Mouse (Mus musculus): ENCODE measurements at regions not wholly inside any gene's neighbourhood (a gene's known extent, or its start where the extent isn't known, plus 50 kb on each side); places are given as distances from the start of the nearest gene placed in this dataset.

DNA sequence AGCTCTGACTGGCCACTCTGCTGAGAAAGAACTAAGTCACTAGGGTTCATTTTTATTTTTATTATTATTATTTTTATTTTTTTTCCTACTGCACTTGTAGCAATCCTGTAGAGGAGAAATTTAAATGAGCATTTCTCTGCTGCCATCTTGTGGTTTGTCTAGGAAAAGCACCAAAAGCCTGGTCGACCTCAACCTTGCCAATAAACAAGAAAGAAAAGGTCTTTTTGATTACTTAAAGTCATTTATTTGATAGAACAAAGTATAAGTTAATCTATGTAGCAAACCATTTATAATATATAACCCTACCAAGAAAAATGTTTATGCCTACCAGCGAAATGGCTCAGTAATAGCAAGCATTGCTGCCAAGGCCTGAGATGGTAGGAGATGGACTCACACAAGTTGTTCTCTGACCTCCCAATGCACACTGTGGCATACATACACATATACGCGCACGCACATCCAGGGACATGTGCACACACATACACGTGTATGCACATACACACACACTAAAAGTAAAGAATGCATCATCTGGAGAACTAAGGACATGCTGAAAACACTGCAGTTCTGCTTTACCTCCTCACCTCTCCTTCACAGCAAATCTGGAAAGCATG, 566.1 kb downstream of the 1700064H15Rik start:
- WGBS: 29% methylated on average over 6 of the region's 6 CpGs
- ATAC-seq (ENCODE audit: insufficient number of reproducible peaks, insufficient read depth, low FRiP score, low read depth): no peak
- no peak overlapping the region for H3K4me2 ChIP-seq (ENCODE audit: low read length)

DNA sequence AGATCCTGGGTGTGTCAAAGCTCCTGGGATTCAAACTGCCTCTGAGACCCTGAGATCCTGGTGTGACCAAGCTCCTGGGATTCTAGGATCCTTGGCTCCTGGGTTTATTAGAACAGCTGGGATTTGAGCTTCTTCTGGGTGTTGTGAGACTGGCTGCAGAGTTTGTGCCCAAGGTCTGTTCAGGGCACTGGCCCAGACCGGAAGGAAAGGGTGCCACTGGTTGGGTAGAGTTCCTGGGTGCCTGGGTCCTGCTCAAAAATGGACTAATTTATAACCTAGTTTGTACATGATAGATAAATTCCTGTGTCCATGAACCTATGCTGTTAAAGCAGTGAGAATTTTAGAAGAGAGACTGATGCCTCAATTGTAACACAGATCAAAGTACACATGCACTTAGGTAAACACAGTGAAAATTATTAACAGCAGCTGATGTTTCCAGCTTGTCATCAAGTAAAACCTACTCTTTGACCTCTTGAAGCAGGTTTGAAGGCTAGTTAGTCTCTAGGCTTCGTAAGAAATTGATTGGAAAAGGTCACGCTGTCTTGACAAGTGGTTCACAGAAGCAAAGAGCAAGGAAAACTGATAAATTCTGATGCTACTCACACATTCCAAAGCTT, 561.2 kb downstream of the 1700064H15Rik start:
- Histone ChIP-seq H3K4me3 (ENCODE audit: control insufficient read depth in 1 of 2, insufficient read depth in 1 of 2, low read depth in 1 of 2, low read length in 2 of 2) (no peak overlapping the region), H3K36me3 (ENCODE audit: control insufficient read depth, insufficient read depth, low read length) (no peaks in the 10 kb centered on the region), H3K27me3 (ENCODE audit: control insufficient read depth, insufficient read depth, low read length) (no peaks in the 10 kb centered on the region), H3K9me3 (ENCODE audit: control insufficient read depth, low read length) (no peaks in the 10 kb centered on the region), H3K9ac (ENCODE audit: low read length) (no peak overlapping the region), H3K4me1 (ENCODE audit: control insufficient read depth in 2 of 2, insufficient read depth in 2 of 2, low read length in 2 of 2) (no peaks in the 10 kb centered on the region), H3K4me2 (ENCODE audit: low read length) (no peak overlapping the region), H3K27ac (replicated peaks in 1 of 2; ENCODE audit: control insufficient read depth in 1 of 2, insufficient read depth in 1 of 2, low read depth in 2 of 2, low read length in 2 of 2) (no peak overlapping the region)
- ATAC-seq (ENCODE audit: insufficient number of reproducible peaks, insufficient read depth, low FRiP score, low read depth): no peak
- WGBS: 77% methylated on average over 3 of the region's 3 CpGs

More for the DNA sequence above, 566.1 kb downstream of the 1700064H15Rik start:
- H3K4me3 ChIP-seq (ENCODE audit: control insufficient read depth in 1 of 2, insufficient read depth in 1 of 2, low read depth in 1 of 2, low read length in 2 of 2): no peak overlapping the region
- no peaks in the 10 kb centered on the region for H3K9me3 ChIP-seq (ENCODE audit: control insufficient read depth, low read length)
- no peaks in the 10 kb centered on the region for H3K27me3 ChIP-seq (ENCODE audit: control insufficient read depth, insufficient read depth, low read length)
- H3K9ac ChIP-seq (ENCODE audit: low read length): no peak overlapping the region
- H3K36me3 ChIP-seq (ENCODE audit: control insufficient read depth, insufficient read depth, low read length): no peaks in the 10 kb centered on the region
- no peaks in the 10 kb centered on the region; a peak in 1 of 4 replicates for H3K4me1 ChIP-seq (ENCODE audit: control insufficient read depth in 2 of 2, insufficient read depth in 2 of 2, low read length in 2 of 2)
- H3K27ac ChIP-seq (replicated peaks in 1 of 2; ENCODE audit: control insufficient read depth in 1 of 2, insufficient read depth in 1 of 2, low read depth in 2 of 2, low read length in 2 of 2): no peak overlapping the region
